Mouse (Mus musculus): ENCODE data around the gene Hip1. TPM values are rescaled to one million over a fixed set of nuclear protein-coding genes. Genes with fewer than 3 reads are reported as not detected.
A peak's percentile ranks its signal among the peaks of the same experiment; 100 is the strongest.

Hip1 gene
- total RNA-seq, 2 experiments from 2014 or later, result 82.8 to 92.7 TPM

DNA sequence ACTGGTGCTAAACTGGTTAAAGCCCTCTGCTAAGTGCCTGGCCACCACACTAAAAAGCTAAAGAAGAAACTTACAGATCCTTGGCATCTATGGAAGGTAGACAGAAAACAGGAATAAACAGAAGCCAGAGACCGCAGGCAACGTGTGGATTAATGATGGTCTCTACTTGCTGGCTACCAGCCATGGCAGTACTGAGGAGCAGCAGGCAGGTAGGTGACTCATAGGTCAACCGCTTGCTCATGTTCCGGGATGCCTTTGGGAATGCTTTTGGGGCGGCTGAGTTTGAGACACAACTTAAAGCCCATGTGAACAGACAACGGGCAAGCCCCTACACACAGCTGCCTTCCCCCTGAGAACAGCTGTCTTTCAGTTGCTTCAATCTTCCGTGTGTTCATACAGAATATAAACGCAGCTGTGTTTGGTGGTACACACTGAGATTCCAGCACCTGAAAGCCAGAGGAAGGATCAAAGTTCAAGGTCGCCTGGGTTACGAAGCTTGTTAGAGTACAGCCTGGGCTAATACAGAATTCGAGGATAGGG, 13.5 kb downstream of the Hip1 start:
- DNase-seq, result no peak

DNA sequence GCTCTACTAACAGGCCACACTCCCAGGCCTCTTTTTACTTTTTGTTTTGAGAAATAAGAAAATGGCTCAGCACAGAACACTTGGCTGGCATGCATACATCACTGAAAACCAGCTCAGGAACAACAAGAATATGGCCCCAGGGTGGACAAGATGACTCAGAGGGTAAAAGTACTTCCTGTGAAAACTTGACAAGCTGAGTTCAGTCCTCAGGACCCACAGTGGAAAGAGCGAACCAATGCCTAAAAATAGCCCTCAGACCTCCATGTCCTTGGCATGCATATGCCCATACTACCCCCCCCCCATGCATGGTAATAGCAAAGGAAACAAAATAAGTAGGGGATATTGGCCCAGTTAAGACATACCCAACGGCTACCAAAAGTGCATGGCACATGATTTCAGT, 15.0 kb downstream of the Hip1 start:
- DNase-seq, result no peak

DNA sequence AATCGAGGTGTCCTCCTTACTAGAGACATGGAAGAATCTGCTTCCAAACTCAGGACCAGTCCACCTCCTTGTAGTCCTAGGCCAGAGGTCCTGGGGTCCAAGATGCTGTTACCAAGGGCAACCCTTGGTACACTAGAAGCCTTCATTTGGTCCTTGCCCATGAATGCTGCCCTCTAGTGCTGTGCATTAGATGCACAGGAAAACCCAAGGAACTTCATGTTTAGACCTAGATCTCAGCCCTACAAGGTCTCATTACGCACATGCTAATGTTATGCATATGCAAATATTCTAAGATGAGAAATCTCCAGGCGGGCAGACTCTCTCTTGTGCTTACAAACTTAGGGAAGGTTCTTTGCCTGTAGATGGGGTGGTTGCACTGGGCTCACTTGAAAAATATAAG, 15.6 kb downstream of the Hip1 start:
- no peak for DNase-seq

DNA sequence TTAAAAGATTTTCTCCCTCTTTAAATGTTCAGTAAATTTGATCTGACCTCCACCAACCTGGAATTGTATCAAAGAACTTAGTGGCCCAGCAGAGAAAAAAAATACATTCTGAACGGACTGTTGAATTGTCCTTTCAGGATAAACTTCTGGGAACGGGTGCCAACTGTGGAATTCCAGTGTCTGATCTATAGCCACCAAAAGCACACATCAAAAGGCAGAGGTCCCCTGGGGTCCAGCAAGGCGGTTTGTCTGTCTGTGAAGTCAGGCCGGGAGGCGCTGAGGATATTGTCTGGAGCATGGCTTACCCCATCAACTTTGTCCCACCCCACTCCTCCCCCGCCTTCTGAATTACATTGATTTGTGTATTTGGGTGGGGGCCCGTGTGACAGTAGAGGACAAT, 16.9 kb downstream of the Hip1 start:
- DNase-seq, result no peak

DNA sequence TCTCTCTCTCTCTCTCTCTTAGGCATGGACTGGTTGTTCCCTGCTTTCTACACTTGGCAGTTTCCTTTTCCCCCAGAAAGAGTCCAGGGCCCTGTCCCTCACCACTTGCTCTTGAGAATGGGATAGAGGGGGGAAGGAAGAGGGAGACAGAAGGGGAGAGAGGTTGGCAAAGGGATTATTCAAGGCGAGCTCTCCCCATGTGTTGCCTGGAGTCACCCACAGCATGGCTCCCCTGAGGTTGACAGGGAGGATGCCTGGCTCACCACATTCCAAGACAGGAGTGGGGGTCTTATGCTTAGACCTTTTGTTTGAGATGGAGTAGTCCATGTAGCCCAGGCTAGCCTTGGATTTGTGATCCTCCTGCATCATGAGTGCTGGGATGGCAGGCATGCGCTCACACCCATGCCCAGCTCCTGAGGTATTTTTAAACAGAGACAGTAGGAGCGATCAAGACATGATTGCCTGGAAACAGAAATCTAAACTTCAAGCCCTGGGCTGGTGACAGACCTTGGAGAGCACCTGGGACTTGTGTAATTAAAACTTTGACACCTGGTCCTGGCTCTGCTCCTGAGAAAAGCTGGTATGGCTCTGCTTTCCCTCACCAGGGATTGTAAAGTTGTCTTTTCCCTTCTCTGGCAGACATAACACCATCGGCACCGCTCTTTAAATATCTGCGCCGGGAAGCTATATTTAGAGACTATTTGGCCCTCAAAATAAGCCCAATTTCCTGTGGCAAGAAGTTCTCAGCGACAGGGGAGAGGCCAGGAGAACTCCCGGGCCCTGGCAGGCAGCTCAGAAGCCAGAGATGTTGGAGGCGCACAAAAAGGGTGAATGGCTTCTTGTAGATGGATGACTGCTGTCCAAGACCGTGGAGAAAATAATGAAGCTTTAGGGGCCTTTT, 20.0 kb downstream of the Hip1 start:
- peak; percentile 14 for DNase-seq

DNA sequence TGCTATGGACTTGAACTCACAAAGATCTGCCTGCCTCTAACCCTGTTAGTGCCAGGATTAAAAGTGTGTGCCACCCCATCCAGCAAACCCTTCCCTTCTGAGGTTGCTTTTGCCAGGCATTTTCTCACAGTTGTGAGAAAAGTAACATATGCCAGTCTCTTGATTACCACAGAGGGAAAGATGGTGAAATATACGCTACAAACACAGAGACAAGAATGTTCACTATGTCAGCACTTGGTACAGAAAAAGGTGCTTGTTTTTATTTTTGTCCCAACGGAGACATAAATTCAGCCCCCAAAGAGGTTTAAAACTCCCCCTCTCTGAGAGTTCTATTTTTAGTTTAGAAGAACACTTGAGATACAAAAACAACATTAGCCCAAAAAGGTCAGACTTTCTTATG, 20.8 kb downstream of the Hip1 start:
- no peak for DNase-seq

DNA sequence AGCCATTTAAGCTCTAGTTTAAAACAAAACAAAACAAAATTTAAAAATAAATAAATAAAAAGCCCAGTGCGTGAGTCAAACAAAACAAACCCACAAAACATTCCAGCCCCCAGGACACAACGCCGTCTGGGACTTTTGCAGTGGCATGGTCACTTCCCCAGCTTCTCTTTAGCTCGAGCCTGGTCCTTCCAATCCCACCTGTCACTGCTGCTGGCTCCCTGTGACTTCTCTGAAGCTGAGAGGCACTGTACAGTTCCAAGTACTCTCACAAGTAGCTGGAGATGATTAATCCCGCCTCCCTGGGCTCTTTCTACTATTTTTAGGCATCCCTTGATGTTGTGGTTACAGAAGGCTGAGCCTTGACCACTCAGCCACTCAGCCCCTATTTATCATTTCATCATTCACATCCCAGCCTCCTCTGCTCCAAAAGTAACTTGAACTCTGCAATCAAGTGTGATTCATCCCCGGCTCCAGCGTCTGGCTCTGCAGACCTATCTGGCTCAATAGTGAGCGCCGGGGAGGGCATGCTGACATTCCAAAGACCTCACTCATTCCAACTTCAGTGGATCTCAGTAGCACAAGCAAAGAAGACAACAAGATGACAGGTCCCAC, 22.7 kb downstream of the Hip1 start:
- peak; percentile 40 for DNase-seq

DNA sequence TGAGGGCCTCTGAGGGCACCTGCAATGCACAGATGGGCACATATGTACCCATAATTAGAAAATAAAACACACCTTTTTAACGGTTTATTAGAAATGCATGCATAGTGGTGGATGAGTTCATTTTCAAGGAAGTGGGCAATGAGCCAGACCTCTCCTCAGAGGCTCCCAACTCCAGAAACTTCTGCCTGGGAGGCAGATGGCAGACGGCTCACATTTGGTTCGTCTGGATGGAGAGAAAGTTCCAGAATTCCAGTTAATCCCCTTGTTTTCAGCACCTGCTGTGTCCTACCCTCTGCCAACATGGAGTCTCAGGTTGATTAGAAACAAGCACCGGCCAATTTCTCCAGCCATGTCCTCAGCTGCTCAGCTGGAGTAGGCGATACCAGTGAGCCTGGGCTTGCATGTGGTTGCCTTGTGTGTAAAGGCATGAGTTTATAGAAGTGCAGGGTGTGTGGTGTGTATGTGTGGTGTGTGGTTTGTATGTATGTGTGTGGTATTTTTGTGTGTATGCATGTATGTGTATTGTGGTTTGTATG, 27.5 kb downstream of the Hip1 start:
- no peak for DNase-seq

DNA sequence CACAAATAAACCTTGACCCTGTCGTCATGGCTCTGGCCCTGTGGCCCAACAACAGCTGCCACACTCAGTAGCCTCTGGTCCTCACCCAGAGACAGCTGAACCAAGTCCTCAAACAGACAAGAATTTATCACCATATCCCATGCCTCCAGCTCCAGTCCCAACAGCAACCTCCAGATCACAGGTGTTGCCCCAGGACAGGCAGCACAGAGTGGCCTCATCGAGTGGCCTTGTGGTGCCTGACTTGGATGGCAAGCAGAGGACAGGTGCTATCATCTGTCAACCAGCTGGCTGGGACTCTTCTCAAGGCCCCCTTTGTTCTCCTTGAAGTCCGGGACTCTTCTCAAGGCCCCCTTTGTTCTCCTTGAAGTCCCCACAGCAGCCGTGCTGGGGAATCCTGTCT, 31.8 kb downstream of the Hip1 start:
- no peak for DNase-seq

DNA sequence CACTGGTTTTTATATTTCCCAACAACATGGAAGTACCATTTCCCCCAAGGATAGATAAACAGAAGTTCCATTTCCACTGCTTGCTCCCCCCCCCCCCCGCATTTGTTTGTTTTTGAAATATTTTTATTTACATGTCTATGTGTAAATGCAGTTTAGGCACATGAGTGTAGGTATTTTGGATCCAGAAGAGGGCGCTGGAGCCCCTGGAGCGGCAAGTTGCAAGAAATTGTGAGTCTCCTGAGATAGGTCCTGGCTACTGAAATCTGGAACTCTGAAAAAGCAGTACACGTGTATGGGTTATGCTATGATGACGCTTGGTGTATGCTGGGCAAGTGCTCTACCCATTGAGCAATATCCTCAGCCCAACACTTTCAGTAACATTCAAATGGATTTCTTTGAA, 33.8 kb downstream of the Hip1 start:
- no peak for DNase-seq

DNA sequence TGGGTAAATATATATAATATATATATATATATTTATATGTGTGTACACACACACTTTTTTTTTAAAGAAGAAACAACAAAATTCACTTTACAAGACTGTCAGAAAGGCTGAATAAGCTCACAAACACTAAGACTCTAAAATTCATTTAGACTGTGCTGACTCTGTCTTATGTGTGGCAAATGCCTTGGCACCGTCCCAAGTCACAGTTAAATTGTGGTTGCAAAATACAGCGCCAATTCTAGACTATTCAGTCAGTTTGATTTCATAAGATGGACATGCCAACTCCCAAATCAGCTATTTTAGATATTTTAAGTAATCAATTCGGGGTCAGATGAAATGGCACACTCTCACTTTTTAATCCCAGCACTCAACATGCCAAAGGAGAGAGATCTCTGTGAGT, 36.6 kb downstream of the Hip1 start:
- no peak for DNase-seq

DNA sequence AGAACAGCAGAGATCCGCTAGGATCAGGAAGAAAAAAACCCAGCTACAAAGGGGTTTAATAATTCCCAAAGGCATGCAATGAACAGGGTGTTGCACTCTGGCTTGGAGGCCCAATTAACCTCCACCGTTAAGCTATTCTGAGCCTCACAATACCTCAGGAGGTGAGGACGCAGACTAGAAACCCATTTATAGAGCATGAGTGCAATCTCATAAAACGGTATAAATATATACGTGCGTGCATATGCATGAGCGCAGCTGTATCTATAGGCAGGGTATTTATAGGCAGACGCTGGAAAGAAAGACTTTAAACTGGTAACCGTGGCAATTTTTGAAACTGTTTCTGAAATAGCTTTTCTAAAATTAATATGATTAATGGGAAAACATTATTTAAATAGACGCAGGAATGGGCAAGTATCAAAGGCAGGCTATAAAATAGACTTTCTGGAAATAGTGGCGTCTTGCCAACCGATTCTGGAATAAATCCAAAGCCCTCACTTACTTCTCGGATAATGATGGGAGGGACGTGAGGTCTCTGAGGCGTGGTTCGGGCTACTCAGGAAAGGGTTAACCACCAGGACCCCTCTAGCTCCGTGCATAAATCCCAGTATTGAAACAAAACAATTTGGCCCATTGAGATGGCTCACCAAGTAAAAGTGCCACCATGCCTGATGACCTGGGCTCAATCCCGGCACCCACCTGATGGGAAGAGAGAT, 37.2 kb downstream of the Hip1 start:
- no peak for DNase-seq

DNA sequence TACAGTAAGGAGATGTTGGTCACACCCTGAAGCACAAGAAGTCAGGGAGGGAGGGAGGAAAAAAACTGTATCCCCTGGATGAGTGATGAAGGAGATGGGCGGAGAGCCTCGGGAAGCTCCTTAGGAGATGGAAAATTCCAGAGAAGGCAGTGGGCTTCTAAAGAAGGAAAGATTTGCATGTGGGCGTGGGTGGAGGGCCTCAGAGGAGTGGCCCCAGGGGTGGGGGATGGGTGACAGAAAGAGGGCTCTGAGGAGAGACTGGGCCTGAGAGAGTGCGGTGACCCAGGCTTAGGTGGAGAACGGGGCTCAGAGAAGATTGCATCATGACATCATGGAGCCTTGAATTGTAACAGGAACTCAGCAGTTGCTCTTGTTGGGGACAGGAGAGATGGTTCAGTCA, 39.5 kb downstream of the Hip1 start:
- DNase-seq, result no peak

DNA sequence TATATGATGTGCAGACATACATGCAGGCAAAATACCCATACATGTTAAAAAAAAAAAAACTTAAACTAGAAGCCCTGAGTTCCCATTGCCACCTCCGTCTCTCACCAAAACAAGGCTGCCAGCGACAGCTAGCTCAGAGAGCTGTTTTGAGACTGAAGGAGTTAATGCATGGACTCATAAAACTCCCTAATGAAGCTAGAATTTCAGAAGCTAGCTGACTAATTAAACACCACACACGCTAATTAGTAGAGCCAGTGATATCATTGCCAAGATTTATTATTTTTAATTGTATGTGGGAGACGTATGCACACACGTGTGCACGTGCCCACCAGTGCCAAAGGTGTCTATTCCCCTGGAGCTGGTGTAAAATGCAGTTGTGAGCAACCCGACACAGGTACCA, 42.0 kb downstream of the Hip1 start:
- no peak for DNase-seq

DNA sequence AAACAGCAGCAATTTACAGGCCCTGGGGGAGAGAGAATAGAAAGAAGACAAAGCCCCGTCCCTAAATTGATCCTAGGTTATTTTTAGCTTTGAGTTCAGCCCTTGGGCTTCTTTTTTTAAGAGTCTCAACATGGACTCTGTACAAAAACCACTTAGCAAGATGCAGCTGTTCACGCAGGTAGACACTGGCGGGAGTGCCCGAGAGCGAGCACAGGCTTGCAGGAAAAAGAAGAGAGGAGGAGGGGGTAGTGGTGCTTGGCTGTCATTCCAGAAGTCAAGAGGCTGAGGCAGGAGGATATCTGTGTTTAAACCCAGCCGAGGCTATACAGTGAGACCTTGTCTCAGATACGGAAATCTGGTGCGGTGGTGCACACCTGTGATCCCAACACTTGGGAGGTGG, 42.9 kb downstream of the Hip1 start:
- DNase-seq, result no peak

DNA sequence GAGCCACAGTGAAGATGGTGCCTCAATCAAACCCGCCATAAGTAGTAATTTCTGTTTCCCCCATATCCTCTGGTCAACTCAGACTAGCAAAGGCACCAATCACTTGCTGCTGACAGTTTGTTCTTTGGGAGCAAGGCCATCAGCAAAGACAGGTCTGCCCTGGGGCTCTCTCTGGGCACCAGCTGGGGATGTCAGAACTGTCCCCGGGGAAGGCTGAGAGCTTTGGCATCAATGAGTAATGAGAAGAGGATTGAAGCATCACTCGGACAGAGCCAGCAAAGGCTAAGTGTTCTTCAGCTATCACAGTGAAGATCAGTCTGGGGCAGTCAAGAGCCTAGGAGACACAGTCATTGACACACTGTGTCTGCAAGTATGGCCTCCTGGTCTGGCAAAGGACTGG, 46.0 kb downstream of the Hip1 start:
- DNase-seq, result no peak

DNA sequence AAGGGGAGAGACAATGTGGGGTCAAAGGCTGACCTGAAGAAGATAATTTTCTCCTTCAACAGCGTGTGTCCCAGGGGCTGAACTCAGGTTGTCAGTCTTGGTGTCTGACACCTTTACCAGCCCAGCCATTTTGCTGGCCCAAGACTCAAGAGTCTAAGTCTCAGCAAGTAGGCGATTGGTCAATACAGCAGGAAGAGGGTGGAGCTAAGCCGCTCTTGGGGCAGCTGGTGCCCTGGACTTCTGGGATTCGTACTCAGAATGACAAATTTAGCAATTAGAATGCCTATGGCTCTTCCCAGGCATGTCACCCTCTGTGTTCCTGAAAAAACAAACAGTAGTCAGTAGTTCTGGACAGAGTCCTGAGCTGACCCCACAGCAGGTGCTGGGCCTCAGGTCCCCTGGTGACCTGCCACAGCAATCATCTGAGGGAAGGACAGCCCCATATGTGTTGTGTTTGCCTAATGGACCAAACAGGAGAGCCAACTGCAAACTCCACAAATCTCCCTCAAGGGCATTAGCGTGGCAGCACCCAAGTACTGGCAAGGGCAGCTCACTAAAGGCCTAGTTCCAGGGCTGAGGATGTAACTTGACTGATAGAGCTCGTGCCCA, 47.5 kb downstream of the Hip1 start:
- DNase-seq, result no peak

DNA sequence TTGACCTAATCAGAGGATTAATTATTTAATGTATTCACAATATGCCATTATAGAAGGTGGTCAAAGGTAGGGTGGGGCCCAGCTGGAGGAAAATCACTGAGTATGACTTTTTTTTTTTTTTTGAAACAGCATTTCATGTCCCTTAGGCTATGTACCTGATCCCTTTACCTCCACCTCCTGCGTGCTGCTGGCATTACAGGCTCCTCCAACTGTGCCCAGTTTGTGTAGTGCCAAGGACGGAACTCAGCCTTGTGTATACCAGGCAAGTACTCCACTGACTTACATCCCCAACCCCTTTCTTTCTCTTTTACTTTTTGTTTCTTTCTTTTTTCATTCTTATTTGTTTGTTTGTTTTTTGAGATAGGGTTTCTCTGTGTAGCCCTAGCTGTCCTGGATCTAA, 48.4 kb downstream of the Hip1 start:
- DNase-seq, result no peak

DNA sequence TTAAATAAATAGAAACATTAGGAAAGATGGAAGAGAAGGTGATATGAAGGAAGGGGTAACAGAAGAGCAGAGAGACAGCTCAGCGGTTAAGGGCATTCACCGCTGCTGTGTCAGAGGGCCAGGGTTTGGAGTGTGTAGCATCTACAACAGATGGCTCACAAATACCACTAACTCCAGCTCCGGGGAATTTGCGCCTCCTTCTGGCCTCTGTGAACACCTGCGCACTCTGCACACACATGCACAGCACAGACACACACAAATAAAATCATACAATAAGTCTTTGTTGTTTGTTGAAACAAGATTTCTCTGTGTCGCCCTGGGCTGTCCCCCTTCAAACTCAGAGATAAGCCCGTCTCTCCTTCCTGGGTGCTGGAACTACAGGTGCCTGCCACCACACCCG, 49.4 kb downstream of the Hip1 start:
- DNase-seq, result no peak

DNA sequence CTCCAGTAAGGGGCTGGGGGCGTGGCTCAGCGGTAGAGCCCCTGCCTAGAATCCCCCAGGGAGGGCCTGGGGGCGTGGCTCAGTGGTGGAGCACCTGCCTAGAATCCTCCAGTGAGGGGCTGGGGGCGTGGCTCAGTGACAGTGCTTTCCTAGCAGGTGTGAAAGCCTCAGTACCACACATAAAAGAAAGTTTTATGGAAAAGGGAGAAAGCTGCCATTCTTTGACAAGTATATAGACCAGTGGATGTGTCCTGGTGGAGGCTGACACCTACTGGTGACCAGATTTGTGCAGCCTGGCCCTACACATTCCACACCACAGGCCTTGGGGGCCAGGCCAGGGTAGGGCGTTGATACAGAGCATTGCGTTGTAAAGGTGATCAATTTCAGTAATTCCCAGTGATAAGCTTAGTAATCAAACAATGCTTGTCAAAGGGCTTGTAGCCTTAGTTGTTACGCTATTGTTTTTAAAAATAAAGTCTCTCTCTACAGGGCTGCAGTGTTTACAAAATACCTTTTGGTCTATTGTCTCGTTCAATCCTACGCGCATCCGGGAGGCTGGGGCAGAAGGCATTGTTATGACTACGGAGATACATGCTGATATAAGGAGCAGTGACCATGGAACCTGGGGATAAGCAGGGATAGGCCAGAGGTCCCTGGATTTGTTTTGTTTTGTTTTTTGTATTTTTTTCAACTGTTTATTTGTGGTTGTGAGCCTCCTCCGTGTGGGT, 50.6 kb downstream of the Hip1 start:
- DNase-seq, result no peak

DNA sequence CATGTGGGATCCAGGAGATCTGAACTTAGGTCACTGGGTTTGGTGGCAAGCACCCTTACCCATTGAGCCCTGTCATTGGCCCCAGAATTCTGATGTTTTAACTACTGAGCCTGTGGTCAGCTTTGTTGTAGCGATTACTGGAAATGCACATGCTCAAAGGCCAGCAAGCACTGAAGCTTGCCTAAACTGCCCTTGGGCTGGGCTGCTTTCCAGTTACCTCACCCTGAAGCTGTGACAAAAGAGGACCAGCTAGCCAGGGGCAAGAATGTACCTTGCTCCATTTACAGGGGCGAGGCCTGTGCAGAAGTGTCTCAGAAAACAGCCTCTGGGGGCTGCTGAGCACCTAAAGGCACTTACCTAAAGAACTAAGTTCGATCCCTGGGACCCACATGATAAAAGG, 51.8 kb downstream of the Hip1 start:
- no peak for DNase-seq

DNA sequence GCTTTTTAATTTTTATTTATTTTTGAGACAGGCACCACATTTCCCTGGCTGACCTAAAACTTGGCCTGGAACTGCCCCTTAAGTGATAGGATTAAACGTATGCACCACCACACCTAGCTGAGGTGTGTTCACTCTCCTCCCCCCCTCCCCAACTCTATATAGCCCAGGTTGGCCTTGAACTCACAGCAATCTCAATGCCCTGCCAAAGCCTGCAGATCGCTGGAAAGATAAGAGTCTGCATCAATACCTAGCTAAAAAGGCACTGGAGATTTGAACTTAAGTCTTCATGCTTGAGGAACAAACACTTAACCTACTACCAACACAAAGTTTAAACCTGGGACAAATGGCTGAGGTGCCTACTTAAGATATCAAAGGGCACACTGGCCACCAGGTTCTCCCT, 52.8 kb downstream of the Hip1 start:
- DNase-seq, result no peak

Data from gastrocnemius, postnatal 10 days (tissue).